Mouse (Mus musculus) fibroblast of lung, adult 2 months (primary cell): ENCODE measurements around the gene Slc4a8.

Experiments used
- DNase-seq: peaks from one replicate; pipeline ENCODE4 v3.0.0-alpha.2; 2011; ENCODE audit warnings: low read depth

Slc4a8 gene

GRCm38 (mm10) chr15:100761419-100762185, at the start of gene Slc4a8:
TSS of gene Slc4a8 (plus strand) at chr15:100761747.
- DNase-seq = no peak

- DNase-seq = no peak
Observed at GRCm38 (mm10) chr15:100714470-100714869, 47.1 kb upstream of the Slc4a8 start.

- no peak for DNase-seq
Observed at GRCm38 (mm10) chr15:100715399-100715993, 46.1 kb upstream of the Slc4a8 start.

- no peak for DNase-seq
Observed at GRCm38 (mm10) chr15:100717933-100718332, 43.6 kb upstream of the Slc4a8 start.

GRCm38 (mm10) chr15:100718572-100718971, 43.0 kb upstream of the Slc4a8 start:
- no peak for DNase-seq

- no peak for DNase-seq
Observed at GRCm38 (mm10) chr15:100719217-100719616, 42.3 kb upstream of the Slc4a8 start.

- DNase-seq = no peak
Observed at GRCm38 (mm10) chr15:100720066-100720465, 41.5 kb upstream of the Slc4a8 start.

GRCm38 (mm10) chr15:100721445-100721844, 40.1 kb upstream of the Slc4a8 start:
- no peak for DNase-seq

- DNase-seq = no peak
Observed at GRCm38 (mm10) chr15:100722026-100722425, 39.5 kb upstream of the Slc4a8 start.

GRCm38 (mm10) chr15:100722564-100722963, 39.0 kb upstream of the Slc4a8 start:
- no peak for DNase-seq

- DNase-seq = no peak
Observed at GRCm38 (mm10) chr15:100723505-100723904, 38.0 kb upstream of the Slc4a8 start.

- DNase-seq = no peak
Observed at GRCm38 (mm10) chr15:100726721-100727120, 34.8 kb upstream of the Slc4a8 start.

GRCm38 (mm10) chr15:100727834-100728233, 33.7 kb upstream of the Slc4a8 start:
- DNase-seq = no peak

GRCm38 (mm10) chr15:100728586-100728985, 33.0 kb upstream of the Slc4a8 start:
- no peak for DNase-seq

GRCm38 (mm10) chr15:100729281-100729985, 32.1 kb upstream of the Slc4a8 start, which contains the start of gene Galnt6:
TSS of gene Galnt6 (minus strand) at chr15:100729376.
- no peak for DNase-seq

- no peak for DNase-seq
Observed at GRCm38 (mm10) chr15:100731081-100731480, 30.5 kb upstream of the Slc4a8 start.

GRCm38 (mm10) chr15:100732580-100732979, 29.0 kb upstream of the Slc4a8 start:
- DNase-seq = no peak

- no peak for DNase-seq
Observed at GRCm38 (mm10) chr15:100735095-100735952, 26.2 kb upstream of the Slc4a8 start.

GRCm38 (mm10) chr15:100735953-100736300, 25.6 kb upstream of the Slc4a8 start:
- no peak for DNase-seq

- no peak for DNase-seq
Observed at GRCm38 (mm10) chr15:100737667-100738066, 23.9 kb upstream of the Slc4a8 start.

GRCm38 (mm10) chr15:100738351-100738781, 23.2 kb upstream of the Slc4a8 start:
- no peak for DNase-seq

GRCm38 (mm10) chr15:100739442-100739841, 22.1 kb upstream of the Slc4a8 start:
- DNase-seq = no peak
